Mouse (Mus musculus): ENCODE measurements around the gene Hadh.

Hadh gene

GRCm38 (mm10) chr3:131271157-131271556 lies 744 bp downstream of the Hadh start:
- peak; percentile 46 for DNase-seq (ENCODE audit: low read depth)

DNA sequence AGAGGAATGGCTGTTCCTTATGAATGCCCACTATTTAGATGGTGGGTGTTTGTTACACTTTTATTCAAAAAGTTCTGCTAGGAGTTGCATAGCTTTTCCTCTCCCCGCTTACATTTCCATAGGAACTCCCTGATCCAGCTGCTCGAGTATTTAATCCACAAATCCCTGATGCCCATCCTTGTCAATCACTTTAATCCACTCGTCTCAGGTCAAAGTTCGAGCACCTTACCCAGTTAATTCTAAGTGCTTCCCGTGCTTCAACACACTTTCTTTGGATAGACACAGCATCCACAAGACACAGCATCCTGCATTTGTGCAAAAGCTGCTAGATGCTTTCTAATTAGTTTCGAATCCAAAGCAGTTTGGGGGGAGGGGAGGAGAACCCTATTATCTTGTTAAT lies 1.5 kb downstream of the Hadh start:
- no peak for DNase-seq (ENCODE audit: low read depth)

DNA sequence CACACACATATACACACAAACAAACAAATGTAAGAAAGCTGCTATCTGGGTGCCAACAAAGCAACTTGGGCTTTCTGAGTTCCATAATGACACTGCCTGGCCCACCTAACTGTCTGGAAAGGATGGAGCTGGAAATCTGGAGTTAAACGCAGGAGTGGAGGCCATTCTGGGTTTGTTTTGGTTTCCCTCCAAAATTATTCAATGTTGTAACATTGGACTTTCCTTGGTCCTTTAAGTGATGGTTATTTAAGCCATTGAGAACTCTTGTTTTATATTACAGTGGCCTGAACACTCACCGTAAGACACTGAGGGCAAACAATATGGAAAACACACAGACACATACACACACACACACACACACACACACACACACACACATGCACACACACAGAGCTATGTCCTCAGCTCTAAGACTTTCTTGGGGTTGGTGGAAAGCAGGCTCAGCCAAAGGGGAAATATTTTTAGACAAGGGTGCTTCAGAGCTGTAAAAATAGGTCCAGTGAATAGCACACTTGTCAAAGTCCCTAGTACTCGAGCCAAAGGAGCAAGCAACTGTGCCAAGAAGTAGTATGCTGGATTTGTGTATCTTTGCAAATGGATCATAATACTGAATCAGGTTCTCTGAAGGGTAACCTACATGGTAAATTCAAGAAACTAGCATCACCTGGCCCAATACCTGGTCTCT lies 5.4 kb downstream of the Hadh start:
- DNase-seq (ENCODE audit: low read depth): no peak

GRCm38 (mm10) chr3:131265516-131265915 lies 6.4 kb downstream of the Hadh start:
- DNase-seq (ENCODE audit: low read depth): no peak

DNA sequence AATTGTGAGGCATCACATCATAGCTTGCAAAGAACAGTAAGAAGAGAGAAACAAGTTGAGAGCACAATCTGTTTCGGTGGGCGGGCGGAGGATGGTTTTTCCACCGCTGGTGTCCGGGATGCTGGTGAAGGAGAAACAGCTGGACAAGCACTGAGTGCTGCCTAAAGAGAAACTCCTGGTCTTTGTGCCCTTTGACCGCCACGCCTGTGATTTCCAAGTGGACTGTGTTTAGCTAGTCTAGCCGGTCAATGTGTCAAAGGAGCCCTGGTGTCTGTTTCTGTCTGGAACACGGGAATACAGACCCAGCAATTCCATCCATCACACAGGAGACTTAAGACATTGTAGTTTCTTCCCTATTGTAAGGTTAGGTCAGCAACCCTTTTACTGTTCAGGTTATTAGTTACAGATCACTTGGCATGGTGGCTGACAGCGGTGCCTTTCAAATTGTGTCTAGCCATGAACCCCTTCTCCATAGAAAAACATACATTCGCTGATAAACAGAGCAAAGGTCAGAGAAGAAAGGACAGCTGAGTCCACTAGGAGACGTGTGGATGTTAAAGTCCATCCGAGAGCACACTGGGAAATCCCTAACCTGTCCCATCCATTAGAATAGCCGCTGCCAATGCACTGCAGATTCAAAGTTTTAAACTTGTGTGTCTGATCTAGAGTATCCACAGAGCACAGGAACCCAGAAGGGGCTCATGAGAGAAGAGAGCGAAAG lies 8.0 kb downstream of the Hadh start:
- no peak for DNase-seq (ENCODE audit: low read depth)

- DNase-seq (ENCODE audit: low read depth): no peak
Measured at GRCm38 (mm10) chr3:131260418-131260817, 11.5 kb downstream of the Hadh start.

DNA sequence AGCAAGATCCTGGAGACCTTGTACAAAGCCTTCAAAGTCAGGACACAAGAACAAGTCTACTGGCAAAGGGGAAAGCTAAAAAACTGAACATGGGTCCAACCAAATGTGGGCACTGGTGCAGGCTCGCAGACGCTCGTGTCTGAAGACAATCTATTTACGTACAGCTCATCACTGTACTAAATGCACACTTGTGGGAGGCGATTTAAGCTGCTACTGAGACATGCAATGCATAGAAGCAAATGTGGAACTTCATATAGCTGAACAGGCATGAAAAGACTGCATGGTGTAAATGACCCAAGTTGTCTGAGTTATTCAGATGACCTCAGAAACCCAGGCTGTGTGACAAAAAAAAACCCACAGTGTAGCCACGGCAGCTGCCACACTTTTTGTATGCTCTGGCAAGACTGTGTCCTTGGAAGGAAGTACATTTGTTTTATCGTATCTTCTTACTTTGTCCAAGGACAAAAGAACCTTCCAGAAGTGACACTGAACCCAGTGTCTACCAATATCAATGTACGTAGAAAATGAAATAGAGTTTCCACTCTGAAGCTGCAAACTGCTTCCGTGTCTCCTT lies 12.4 kb downstream of the Hadh start:
- DNase-seq (ENCODE audit: low read depth): no peak

GRCm38 (mm10) chr3:131258921-131259320 lies 13.0 kb downstream of the Hadh start:
- no peak for DNase-seq (ENCODE audit: low read depth)

- DNase-seq (ENCODE audit: low read depth): no peak
Measured at GRCm38 (mm10) chr3:131255399-131255981, 16.4 kb downstream of the Hadh start.

DNA sequence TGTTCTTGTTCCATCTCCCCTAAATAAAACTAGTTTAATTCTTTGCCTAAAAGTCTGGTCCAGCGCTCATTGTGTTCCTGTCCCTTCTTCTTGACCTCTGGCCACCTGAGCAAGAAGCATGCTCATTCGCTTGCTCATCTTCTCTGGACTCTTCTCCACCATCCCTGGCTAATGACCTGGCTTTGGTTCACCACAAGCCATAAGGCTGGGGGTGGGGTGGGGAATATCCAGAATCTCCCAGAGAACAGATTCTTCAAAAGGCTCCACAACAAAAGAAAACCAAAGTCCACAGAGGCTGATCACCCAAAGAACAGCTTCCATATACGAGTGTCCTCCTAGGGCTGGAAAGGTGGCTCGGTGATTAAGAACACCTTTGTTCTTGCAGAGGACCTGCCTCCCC lies 16.9 kb downstream of the Hadh start:
- DNase-seq (ENCODE audit: low read depth): no peak

DNA sequence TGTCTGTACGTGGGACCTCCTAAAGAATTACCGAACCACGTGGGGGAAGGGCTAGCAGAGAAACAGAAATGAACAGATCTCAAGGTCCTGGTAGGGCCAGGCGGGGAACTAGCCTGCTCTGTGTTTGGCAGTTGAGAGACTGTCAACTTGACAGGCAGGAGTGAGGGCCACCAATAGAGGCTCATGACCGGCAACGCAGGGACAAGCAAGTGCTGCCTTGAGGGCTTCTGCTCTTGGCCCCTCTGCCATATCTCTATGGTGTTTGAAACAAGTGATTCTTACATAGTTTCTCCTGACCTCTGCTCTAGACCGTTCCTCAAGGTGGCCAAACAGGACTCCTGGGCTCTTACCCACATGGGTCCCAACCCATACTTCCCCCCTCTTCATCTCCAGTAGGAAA lies 20.3 kb downstream of the Hadh start:
- DNase-seq (ENCODE audit: low read depth): no peak

DNA sequence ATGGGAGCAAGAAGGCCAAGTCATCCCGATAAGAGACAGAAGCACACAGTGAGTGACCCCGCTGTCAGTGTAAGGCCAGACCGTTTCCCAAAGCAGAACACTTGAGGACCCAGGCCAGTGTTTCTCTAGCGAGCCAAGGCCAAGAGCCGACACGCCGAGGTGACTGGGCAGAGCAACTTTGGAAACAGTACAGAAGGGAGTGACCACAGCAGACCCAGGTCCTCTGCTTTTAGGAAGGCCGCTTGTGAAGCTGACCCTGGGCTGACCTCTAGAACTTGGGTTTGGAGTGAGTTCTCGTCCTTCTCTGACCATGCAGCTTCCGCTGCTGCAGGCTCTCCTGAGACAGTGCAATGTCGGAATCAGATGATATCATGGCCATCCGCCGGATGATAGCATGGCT lies 20.9 kb downstream of the Hadh start:
- DNase-seq (ENCODE audit: low read depth): no peak

DNA sequence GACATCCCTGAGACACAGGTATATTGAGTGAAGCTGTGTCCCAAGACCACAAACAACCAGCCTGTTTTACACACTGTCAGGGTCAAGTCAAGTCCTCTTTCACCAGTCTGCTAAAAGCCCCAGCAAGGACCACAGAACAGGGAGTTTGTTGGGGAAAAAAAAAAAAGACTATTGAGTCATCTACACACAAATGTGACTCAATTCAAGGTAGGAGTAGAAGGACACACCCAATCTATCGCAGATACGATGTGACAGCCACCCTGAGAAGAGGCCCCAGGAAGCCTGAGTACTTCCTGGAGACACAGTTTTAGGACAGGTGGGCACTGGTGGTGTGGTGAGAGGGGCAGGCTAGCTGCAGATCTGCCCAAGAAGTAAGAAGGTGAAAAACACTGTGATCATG lies 21.6 kb downstream of the Hadh start:
- DNase-seq (ENCODE audit: low read depth): no peak

DNA sequence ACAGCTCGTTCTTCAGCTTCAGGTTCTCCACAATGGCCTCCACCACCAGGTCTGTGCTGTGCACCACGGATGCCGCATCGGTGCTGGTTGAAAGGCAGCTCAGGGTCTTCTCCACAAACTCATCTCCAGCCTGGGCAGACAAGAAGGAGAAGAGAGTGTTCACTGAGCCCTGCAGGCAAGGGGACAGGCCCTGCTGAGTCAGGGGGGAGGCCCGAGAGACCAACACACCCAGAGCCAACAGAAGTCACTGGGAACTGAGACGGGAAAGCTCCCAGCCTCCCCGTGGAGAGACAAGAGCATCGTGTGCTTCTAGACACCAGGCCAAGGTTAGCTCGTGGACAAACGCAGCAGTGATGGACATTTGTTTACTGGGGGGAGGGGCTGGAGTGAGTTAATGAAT lies 23.5 kb downstream of the Hadh start:
- no peak for DNase-seq (ENCODE audit: low read depth)

- no peak for DNase-seq (ENCODE audit: low read depth)
Measured at GRCm38 (mm10) chr3:131247851-131248250, 24.1 kb downstream of the Hadh start.

DNA sequence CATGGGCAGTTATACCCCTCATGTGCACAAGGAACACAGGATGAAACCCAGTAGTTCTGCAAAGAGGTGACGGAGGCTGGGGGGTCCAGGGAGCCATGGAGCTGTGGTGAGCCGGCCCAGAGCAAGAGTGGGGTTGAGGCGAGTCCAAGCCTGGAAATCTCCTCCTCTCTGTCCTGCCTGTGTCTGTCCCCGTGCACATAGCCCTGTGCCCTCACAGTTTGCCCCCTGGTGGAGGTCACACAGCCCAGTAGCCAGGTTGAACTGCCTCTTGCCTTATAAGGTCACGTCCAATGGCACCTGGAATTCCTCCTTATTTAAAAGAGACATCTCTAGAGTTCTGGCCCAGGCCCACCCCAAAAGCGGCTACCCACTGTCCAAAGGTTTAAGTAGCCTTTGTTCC lies 24.5 kb downstream of the Hadh start:
- no peak for DNase-seq (ENCODE audit: low read depth)

DNA sequence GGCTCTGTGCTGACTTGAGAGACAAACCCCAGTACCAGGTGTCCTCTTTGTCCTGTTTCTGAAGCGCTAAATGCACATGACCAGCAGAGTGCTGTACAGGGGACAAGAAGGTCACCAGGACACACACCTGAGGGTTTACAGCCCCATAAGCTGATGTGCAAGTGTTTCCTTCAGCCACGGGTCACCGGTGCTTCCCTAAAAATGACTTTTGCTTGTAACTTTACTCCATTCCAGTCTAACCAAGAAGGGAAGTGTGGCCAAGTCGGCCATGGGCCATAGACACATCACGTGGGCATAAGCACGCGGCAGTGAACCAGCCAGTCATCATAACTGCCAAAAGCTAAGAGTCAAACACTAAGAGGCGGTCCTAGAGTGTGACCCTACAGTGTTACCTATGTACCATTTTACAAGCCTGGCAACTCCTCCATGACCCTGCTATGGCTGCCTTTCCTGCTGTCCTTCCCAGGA lies 25.3 kb downstream of the Hadh start:
- no peak for DNase-seq (ENCODE audit: low read depth)

DNA sequence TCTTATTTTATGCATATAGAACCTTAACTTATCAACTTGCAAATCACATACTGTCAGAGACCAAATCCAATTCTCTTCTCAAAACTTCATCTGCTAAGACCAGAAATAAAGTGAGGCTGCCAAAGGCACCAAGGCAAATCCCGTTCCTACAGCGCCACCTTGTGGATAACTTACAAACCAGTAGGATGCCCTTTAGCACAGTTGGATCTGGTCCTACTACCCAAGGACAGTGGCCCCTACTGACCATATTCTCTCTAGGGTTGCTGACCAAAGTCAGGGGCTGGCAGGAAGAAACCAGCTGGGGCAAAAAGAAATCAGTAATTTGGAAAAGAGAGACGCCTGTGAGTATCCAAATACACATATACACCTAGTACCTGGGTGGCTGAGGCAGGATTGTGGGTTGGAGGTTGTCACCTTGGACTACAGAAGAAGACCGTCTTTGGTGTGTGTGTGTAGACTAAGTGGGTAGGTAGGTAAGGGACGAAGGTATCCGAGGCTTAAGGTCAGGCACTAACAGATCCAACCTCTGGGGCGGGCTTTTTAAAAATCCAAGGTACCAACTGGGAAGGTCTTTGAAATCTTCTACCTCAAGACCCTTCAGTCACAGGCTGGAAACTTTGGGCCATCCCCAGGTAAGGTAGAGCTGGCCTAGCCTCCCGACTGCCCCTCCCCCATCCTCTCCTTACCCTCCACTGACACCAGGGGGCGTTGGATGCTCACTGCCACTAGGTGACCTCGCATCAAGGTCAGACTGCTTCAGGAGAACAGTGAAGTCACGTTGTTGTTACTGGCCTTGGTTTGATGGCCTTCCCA lies 25.9 kb downstream of the Hadh start:
- DNase-seq (ENCODE audit: low read depth): peak; percentile 40

- peak; percentile 44 for DNase-seq (ENCODE audit: low read depth)
Measured at GRCm38 (mm10) chr3:131237785-131238633, 33.9 kb downstream of the Hadh start.

GRCm38 (mm10) chr3:131237061-131237460 lies 34.8 kb downstream of the Hadh start:
- no peak for DNase-seq (ENCODE audit: low read depth)

GRCm38 (mm10) chr3:131228083-131228482 lies 43.8 kb downstream of the Hadh start:
- no peak for DNase-seq (ENCODE audit: low read depth)
